Mouse (Mus musculus) bone marrow macrophage, adult 2 months (primary cell): Measurements from ENCODE around the gene Calm4.
"Not testable (repeated sequence)": the region's sequence is repeated elsewhere in the genome, so short reads cannot be mapped to it uniquely, and the experiment has no call there.

ENCODE experiments used
- CTCF ChIP-seq: IDR thresholded peaks from 2 replicates; pipeline ENCODE4 v1.5.1; 2012; ENCODE audit warnings: low read depth, mild to moderate bottlenecking, low read length, moderate library complexity
- POLR2A ChIP-seq: IDR thresholded peaks from 2 replicates; pipeline ENCODE4 v1.6.1; 2012; ENCODE audit warnings: mild to moderate bottlenecking, low read depth, low read length, borderline replicate concordance

- TF ChIP-seq POLR2A, CTCF: not testable (repeated sequence)
Observed at GRCm38 (mm10) chr13:3837312-3837807, at the start of gene Calm4.
